Mouse (Mus musculus) 3T3-L1 (cell line): ENCODE data around the gene Tysnd1.
A peak's percentile ranks its signal among the peaks of the same experiment; 100 is the strongest.

Experiments used
- DNase-seq: peaks from one replicate; pipeline ENCODE4 v3.0.0-alpha.2; 2015; ENCODE audit warnings: low read depth, low spot score

The Tysnd1 gene

DNA sequence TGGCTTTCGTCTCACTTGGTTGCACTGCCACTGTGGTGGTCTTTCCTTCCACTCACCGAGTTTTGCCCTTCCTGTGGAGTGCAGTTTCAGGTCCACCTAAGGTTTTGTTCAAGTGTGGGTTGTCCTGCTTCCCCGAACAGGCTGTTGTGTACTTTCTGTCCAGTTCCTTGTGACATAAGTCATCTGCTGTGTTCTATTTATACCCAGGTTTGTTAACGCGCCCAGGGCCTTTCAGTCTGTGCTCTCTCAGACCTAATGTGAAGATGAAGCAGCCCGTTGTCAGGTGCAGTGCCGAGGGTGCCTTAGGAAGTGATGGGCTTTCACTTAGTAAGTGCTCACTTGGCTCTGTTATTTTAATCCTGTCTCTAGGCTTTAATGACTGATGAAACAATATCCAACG lies 5.9 kb upstream of the Tysnd1 start:
- DNase-seq = no peak

DNA sequence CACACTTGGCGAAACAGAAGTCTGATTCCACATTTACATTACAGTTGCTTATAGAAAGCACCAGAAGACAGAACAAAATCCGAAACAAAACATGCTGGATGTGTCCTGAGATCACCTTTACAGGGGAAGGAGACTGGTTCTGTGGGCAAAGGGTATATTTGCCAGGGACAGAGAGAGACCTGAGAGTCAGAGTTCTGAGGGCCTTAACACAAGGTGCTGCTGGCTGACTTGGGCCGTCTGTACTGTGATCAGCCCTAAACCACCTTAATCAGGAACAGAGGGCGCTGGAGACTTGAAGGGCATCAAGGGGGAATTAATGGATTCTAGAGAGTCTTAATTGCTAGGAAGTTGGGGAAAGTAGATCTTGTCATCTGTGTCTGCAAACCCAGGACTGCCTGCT lies 1.8 kb upstream of the Tysnd1 start:
- no peak for DNase-seq

DNA sequence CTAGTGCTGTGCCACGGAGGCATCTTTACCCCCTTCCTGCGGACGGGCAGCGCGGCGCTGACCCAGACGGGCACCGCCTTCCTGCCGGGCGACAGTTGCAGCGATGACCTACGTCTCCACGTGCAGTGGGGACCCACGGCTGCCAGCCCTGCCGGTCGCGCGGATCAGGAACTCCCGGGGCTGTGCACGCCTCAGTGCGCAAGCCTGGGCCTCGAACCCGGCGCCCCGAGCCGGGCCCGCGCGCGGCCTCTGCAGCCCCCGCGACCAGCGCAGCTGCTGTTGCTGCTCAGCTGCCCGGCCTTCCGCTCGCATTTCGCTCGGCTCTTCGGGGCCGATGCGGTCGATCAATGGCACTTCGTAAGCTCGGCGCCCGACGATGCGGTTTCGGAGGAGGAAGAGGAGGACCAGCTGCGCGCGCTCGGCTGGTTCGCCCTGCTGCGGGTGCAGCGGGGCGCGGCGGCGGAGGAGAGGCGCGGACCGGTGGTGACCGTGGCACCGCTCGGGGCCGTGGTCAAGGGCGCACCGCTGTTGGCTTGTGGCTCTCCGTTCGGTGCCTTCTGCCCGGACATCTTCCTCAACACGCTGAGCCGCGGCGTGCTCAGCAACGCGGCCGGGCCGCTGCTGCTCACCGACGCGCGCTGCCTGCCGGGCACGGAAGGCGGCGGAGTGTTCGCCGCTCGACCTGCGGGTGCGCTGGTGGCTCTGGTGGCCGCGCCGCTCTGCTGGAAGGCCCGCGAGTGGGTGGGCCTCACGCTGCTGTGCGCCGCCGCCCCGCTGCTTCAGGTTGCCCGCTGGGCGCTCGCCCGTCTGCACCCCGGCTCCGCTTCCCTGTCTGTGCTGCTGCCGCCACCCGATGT lies 617 bp downstream of the Tysnd1 start:
- no peak for DNase-seq

DNA sequence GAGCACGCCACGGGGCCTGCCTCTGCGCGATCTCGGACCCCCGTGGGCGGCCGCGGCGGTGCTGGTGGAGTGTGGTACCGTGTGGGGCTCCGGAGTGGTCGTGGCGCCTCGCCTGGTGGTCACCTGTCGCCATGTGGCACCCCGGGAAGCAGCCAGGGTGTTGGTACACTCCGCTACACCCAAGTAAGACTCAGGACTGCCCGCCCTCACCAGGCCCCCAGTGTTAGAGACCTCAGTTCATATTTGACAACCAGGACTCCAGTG lies 1.2 kb downstream of the Tysnd1 start:
- DNase-seq = no peak

DNA sequence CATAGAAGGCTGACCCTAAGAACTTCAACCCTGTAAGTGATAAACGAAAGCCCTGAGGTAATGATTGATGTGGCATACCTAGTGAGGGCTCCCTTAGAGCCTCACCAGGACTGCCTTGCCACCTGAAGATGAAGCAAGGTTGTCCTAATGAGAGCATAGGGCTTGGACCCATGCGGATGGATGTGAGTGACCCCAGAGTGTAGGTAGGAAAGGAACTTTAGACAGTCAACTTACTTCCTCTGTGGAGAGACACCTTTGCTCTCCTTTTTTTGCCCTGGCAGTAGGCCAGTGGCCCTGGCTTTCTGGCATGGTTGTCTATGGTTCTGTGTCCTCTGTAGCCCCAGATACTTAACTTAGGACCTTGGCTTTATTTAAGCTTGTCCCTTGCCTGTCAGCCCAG lies 1.7 kb downstream of the Tysnd1 start:
- no peak for DNase-seq

DNA sequence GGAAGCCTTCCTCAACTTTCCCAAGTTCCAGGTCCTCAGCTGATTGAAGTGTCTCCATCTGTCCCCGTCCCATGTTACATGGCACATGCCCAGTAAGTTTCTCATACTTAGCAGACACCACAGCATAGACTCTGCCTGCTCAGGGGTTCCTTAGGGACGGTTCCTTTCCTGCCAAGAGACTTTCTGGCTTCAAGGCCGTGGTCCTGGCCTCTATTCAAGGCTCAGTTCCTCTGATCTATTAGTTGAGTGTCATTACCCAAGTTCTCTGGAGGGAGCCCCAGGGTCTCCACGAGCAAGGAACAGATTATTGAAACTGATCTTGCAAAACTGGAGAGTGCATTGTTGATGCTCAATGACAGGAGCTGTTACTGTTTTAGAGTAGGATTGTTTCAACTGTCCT lies 9.3 kb downstream of the Tysnd1 start:
- no peak for DNase-seq

DNA sequence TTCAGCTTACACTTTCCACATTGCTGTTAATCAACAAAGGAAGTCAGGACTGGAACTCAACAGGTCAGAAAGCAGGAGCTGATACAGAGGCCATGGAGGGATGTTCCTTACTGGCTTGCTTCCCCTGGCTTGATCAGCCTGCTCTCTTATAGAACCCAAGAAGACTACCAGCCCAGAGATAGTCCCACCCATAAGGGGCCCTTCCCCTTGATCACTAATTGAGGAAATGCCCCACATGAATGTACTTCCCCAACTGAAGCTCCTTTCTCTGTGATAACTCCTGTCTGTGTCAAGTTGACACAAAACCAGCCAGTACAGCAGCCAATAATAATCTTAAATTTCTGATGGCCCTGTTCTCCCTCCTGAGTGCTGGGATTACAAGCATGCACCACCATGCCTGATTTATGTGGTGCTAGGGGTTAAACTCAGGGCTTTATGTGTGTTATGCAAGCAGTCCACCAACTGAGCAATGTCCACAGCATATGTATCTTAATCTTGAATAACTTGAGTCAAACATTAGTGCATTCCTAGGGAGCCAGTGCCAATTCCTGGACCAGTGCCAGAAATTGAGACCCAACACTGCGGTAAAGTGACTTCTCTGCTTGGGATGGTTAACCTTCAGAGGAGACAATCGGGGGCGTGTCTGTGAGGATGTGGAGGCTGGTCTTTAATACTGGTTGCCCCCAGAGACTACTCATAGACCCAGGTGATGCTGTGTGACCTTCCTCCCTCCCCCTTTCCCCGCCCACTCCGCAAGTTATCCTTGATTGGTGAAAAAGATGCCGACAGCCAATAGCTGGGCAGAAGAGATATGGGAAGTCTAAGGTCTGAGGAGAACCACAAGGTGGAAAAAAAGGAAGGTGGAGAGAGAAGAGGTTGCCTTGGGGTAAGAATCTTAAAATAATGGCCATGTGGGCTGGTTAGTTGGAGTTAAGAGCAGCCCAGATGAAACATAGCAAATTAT lies 11.4 kb downstream of the Tysnd1 start:
- no peak for DNase-seq

DNA sequence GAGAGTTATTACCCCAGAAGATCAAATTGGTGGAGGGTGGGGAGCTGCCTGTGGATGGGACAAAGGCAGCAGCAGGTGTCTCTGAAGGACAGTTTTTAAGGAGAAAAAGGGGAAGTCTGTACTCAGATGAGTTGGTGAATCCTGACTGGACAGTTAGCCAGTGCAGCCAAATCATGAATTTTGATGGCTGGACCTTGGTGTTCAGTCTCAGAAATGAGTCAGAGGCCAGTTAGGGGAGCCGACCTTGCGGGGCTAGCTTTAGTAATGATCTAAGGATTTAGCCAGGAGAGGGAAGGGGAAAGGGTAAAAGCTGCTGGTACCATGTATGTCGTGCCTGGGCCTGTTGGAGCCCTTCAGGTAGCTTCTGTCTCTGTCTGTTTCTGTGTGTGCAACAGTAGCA lies 18.3 kb downstream of the Tysnd1 start:
- no peak for DNase-seq

DNA sequence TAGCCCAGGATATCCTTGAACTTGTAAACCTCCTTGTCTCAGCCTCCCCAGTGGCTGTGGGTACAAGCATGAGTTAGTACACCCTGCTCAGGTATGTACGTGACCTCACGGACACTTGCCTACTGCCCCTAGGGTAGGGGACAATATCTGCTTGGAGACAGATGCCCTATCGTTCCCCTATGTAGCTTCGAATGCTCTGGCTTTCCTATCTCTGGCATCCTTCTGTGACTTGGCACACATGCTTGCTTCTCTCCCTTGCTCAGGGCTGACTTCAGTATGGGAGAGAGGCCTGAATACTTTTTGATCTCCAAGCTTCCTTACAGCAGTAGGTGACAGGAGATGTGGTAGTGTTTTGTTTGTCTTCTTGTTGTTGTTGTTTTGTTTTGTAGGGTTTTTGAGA lies 18.8 kb downstream of the Tysnd1 start:
- DNase-seq = no peak

DNA sequence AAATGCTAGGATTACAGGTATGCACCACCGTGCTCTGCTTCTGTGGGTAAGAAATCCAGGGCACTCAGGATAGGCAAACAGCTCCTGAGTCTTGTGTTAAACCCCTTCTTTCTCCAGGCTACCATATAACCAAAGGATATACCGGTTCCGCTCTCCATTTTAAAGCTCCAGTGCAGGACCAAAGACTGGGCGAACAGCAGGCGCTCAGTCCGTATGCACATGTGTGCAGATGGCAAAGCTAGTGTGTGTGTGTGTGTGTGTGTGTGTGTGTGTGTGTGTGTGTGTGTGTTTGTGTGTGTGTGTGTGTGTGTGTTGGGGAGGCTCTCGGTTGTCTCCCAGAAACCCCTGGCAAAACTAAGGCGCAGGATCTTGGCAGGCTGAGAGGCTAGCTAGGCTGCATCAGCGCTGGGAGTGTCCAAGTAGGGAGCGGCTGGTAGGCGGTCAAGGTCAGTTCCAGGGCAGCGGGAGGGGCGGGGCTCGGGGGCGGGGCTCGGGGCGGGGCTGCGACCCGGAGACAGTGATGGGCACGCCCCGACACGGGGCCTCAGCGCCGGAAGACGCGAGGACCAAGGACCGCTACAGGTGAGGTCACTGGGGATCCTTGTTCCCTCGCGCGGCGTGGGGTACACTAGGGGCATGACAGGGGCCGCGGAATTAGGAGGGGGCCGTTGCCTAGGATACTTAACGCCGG lies 19.6 kb downstream of the Tysnd1 start, which contains the start of gene Aifm2:
Gene Aifm2, plus strand, starts transcription at position 493 of the 691 bp plus-strand sequence.
- DNase-seq = peak; percentile 83

DNA sequence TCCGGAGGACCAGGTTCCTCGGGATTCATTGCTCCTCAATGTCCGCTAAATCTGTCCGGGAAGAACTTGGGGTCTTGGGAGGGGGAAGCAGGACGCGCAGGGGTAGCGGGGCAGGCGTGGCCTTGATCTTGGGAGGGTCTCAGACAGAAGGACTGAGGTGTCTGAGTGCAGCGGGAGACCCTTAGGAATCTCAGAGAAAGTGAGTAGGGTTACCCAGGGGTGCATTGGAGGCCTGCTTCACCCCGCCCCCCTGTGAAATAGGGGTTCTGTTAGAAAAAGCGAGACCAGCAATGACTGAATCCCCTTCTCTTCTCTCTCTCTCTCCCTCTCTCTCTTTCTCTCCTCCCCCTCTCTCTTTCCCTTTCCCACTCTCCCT lies 20.1 kb downstream of the Tysnd1 start:
- no peak for DNase-seq

DNA sequence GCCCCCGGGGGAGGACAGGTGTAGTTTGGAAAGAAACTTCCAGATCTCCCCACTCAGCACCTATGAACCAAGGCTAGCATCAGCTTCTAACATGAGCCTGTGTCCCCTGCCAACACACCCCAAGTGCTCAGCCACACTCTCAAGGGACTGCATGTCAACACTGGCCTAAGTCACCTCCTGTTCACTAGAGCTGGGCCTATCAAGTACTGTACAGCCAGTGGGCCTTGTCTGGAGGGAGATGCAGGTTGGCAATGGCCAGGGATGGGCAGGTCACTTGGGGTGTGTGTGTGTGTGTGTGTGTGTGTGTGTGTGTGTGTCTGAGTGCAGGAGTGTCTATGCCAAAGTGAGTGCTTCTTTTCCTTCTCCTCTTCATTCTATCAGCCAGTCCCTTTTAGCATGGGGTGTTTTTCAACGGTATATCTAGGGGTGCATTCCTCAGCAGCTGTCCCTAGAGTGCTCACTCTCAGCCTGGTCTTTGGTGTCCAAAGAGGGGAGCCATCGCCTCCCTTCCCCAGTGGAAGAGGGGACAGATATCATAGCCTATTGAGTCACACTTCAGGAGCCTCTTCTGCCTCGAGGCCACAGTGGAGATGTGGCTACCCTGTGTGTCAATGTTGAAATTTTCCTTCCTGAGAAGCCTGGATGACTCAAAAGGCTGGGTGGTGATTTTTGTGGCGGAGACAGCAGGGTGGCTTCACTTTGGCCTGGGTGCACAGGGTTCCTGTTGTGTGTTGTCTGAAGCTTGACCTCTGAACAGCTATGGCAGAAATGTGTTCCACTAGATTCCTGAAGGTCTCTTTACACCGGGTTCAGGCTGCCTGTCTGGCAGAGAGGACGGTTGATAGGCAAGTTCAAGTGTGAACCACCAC lies 20.9 kb downstream of the Tysnd1 start:
- DNase-seq = peak; percentile 34

DNA sequence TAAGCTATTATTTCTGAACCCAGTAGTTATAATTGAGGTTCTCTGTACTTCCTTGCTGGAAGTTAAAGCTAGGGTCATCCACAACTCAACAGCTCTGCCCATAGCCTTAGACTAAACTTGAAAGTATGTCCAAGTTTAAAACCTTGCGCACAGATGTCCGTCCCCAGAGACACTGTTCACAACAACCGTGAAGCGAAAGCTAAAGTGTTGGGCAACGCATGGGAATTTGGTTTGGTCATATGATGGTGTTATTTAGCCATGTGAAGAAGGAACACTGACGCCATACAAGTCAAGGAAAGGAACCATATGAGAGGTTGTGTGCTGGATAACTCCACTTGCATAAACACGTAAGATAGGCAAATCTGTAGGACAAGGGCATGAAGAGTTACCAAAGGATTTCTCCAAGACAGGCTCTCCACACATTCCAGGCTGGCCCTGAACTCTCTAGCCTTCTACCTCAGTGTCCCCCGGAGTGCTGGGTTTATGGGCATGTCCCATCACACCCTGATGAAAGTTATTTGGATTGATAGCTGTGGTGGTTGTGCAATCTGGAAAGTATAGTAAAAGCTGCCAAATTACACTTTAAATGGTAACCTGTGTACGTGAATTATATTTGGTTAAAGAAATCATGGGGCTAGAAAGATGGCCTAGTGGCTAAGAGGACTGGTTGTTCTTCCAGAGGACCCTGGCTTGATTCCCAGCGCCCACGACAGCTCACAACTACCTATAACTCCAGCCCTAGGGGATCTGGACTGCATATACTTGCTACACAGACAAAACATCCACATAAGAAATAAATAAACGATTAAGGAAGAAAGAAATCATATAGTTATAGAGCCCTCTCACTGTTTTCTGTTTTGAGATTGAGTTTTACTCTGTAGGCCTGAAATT lies 22.3 kb downstream of the Tysnd1 start:
- no peak for DNase-seq

DNA sequence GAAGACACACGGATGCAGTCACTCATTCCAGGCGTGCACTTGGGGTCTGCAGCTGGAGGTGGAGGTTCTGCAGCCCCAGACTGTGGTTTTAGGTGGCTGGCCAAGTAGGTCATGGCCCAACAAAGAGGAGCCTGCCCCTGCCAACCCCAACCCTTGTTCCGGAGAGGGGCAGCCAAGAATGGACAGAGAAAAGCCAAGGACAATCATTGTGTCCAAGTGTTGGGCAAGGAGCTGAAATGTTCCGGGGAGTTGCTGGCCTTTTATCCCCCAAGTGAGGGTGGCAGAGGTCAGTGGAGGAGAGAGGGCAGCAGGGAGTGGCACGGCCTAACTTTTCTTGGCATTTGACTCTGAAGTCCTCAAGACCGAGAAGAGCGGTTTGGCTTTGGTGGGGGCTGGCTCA lies 25.0 kb downstream of the Tysnd1 start:
- DNase-seq = no peak

DNA sequence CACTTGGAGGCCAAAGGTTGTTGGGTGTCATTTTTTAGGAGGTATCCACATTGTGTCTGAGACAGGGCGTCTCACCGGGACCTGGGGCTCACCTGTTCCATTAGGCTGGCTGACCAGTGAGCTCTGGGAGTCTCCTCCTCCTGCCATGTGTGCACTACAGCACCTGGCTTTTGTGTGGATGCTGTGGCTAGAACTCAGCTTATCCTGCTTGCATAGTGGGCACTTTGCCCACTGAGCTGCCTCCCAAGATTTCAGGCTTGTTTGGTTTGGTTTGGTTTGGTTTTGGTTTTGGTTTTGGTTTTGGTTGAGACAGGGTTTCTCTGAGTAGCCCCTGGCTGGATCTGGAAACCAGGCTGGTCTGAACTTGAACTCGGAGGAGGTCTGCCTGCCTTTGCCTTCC lies 26.9 kb downstream of the Tysnd1 start:
- DNase-seq = peak; percentile 49

DNA sequence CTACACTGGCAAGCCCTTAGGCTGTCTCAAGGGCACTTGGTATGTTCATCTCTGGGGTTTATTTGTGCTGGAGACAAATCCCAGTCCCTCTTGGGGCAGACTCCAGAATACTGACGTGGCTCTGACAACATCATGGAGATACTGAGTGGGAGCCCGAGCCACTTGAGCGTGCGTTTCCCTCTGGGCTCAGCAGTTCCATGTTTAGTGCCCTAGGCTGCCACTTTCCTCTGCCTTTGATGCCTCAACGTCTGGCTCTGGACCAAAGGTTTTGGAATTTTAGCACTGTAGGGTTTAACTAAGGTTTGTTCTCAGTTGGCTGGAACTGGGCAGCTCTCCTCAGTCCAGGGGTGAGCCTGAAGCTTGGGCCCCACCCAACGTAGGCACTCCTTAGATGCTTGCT lies 28.0 kb downstream of the Tysnd1 start:
- DNase-seq = no peak

DNA sequence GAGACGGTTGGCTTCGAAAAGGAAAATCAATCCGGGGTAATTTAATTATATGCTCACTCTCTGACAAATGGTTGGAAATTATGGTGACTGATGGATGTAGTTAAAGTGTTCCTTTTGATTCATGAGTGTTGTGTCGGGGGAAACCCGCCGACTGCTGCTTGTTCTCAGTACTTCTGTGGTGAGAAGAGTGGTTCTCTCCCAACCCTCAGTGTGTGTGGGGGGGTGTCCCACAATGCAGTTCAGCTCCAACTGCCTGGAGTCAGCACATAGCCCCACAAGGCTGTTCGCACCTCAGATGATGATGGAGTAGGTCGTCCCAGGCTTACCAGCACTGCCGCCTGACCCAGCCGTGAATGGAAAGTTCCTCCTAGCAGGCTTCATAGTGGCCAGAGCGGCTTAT lies 33.9 kb downstream of the Tysnd1 start:
- DNase-seq = no peak

DNA sequence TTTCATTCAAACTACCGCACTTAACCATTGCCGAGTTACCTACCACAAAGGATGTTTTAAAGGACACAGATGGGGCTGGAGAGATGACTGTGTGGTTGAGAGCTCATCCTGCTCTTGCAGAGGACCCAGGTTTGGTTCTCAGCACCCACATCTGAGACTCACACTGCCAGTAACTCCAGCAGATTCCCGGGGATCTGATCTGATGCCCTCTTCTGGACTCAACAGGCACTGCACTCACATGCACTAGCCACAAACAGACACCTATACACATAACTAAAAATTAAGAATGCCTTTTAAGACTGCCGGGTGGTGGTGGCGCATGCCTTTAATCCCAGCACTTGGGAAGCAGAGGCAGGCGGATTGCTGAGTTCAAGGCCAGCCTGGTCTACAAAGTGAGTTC lies 34.9 kb downstream of the Tysnd1 start:
- DNase-seq = no peak

DNA sequence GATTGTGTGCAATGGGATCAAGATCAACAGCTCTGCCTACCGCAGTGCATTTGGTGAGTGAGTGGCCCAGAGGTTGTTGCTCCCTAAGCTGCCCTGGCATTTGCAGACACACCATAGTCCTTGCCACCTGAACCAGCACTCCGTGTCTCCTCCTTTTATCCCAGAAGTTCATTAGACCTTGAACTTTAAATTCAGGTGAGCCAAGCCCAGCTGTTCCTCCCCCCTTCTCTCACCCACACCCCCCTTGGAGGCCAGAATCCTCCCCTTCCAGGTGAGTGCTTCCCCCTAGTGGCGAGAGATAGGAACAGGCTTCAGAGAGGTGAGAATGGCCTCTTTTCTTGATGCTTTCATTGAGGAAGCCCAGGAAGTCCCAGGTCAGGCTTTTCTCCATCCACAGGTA lies 39.1 kb downstream of the Tysnd1 start:
- peak; percentile 63 for DNase-seq

DNA sequence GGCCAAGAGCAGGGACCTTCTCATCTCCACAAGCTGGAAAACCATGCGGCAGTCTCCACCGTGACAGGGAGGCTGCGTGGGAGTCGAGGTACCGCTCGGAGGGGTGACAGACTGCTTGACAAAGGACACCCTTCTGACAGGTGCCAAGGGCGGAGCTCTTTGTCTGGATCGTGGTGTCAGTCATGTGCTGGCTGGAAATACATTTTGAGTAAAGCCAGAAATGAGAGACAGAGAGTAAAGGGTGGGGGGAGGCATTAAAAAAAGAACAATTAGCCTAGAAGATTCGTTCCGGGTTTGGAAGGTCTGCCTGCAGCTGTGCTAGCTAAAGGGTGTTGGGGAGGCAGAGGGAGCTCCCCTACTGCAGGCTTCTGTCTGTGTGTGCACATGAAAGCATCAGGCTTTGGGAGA lies 41.4 kb downstream of the Tysnd1 start:
- no peak for DNase-seq
